Mouse (Mus musculus) neural tube, embryonic 14.5 days (tissue): ENCODE measurements at regions not wholly inside any gene's neighbourhood (a gene's known extent, or its start where the extent isn't known, plus 50 kb on each side); places are given as distances from the start of the nearest gene placed in this dataset.

Experiments
- ATAC-seq: fragments of 200-750 bp; cut with Nextera tagmentation; 2 replicates; pipeline ENCODE4 v1.8.0; 2017; ENCODE audit warnings: low read depth, mild to moderate bottlenecking, moderate TSS enrichment, moderate library complexity
- H3K27ac ChIP-seq: fragments of 300-500 bp; sonication (generic); 2 replicates; pipeline ENCODE4 v1.5.1; 2014; ENCODE audit warnings: low read depth, mild to moderate bottlenecking, control low read depth, low read length, moderate library complexity, mixed read lengths
- H3K27me3 ChIP-seq: fragments of 300-500 bp; sonication (generic); 2 replicates; pipeline ENCODE4 v1.6.1; 2014; ENCODE audit warnings: low read length; ENCODE audit not compliant: control insufficient read depth, insufficient read depth
- H3K36me3 ChIP-seq: fragments of 300-500 bp; sonication (generic); 2 replicates; pipeline ENCODE4 v1.6.1; 2014; ENCODE audit warnings: low read length, mixed read lengths; ENCODE audit not compliant: control insufficient read depth, insufficient read depth
- H3K4me1 ChIP-seq: fragments of 300-500 bp; sonication (generic); 2 replicates; pipeline ENCODE4 v1.6.1; 2014; ENCODE audit warnings: low read length; ENCODE audit not compliant: control insufficient read depth, insufficient read depth
- H3K4me2 ChIP-seq: fragments of 300-500 bp; sonication (generic); 2 replicates; pipeline ENCODE4 v1.6.1; 2014; ENCODE audit warnings: mild to moderate bottlenecking, low read depth, low read length, control low read depth
- H3K4me3 ChIP-seq: fragments of 300-500 bp; sonication (generic); 2 replicates; pipeline ENCODE4 v1.5.1; 2014; ENCODE audit warnings: low read depth, low read length, control low read depth, mixed read lengths
- H3K9ac ChIP-seq: fragments of 300-500 bp; sonication (generic); replicated peaks from 2 replicates; pipeline ENCODE4 v1.6.1; 2014; ENCODE audit warnings: low read depth, mild to moderate bottlenecking, control low read depth, low read length, mixed read lengths
- H3K9me3 ChIP-seq: fragments of 300-500 bp; sonication (generic); 2 replicates; pipeline ENCODE4 v1.6.1; 2016; ENCODE audit warnings: low read length; ENCODE audit not compliant: control insufficient read depth
- WGBS: fragments of 180-500 bp; shearing (Covaris S2); extraction: QIAGEN DNeasy Blood & Tissue Kit; methylation state at CpG from one replicate; pipeline ENCODE4 v1.1.7; 2014; 5-methylcytosine and 5-hydroxymethylcytosine counted together

DNA sequence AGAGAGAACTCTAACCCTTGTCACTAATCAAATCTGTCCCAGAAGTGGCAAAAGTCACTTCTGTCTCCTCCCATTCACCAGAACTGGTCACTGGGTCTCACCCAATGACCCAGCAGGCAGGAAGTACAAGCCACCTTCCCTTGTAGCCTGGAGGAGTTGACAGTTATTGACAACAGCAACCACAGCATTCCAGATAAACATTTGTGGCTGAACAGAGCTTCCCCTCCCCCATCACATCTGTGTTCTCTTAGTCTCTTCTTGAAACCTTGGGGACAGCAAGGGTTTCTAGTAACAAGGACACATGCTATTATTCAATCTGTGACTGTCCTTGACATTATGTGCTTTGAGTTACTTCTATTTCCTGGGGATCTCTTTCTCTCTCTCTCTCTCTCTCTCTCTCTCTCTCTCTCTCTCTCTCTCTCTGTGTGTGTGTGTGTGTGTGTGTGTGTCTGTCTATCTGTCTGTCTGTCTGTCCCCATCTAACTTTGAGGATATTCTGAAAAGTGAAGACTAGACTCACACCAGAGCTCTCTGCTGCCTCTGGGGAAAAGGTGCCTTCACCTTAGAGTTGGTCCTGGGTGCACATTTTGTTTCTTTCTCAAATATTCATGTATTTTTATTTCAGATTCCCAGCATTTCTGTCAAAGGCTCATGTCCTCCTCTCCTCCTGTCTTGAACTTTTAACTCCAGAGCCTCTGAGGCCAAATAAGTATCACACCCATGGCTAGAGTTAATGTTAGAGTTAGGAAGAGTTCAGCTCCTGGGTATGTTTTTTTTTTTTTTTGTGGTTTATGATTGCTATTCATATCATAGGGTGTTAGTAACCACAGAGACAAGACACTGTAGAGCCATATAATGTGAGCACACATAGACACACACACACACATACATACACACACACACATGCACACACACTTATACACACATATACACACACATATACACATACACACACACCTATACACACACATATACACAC lies 65.4 kb upstream of the Tut7 start:
- Histone ChIP-seq H3K4me1 (peaks cover 8% of the 10 kb centered on the region; the same call in 1 of the 2 replicates), H3K4me3 (no peak overlapping the region), H3K36me3 (no peaks in the 10 kb centered on the region), H3K4me2 (no peak overlapping the region), H3K27me3 (no peaks in the 10 kb centered on the region), H3K9ac (no peak overlapping the region), H3K27ac (no peak overlapping the region), H3K9me3 (no peaks in the 10 kb centered on the region)
- ATAC-seq: no peak

DNA sequence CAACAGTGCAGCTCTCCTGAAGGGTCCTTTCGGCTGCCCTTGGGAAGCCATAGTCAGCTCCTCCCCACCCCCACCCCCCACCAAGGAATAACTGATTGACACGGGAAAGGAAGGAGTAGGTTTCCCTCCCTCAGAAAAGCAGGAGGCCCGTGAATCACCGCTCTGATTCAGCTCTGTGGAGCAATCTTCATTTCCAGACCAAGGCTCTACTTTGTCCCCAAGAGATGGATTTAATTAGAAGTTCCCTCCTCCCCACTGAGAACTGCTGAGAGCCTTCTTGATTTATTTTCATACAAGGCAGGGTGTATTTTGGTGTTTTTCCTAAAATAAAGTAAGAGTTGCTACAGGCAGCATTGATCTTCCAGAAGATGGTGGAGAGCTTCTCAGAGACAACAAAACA lies 64.4 kb upstream of the Tut7 start:
- H3K9me3 ChIP-seq: no peaks in the 10 kb centered on the region
- H3K4me2 ChIP-seq: no peak overlapping the region
- WGBS: 84% methylated on average over 4 of the region's 4 CpGs
- no peak for ATAC-seq
- no peaks in the 10 kb centered on the region for H3K36me3 ChIP-seq
- no peaks in the 10 kb centered on the region for H3K27me3 ChIP-seq
- H3K4me3 ChIP-seq: no peak overlapping the region
- H3K9ac ChIP-seq: no peak overlapping the region
- peaks cover 8% of the 10 kb centered on the region; the same call in 1 of the 2 replicates for H3K4me1 ChIP-seq
- H3K27ac ChIP-seq: no peak overlapping the region

DNA sequence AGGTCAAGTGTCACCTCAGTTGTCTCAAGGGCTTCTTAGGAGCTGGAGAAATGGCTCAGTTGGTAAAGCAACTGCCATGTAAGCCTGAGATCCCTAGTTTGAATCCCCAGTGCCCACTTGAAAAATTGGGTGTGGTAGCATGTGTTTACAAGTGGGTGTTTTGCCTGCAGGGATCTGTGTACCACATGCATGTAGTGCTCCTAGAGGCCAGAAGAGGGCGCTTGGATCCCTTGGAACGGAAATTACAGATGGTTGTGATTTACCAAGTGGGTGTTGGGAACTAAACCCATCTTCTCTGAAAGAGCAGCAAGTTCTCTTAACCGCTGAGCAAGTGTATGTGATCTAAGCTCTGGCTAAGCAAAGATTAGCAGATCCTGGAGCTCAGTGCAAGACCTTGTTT lies 63.6 kb upstream of the Tut7 start:
- Histone ChIP-seq H3K9me3 (no peaks in the 10 kb centered on the region), H3K9ac (no peak overlapping the region), H3K4me1 (peaks cover 4% of the 10 kb centered on the region; the same call in 1 of the 2 replicates), H3K27ac (no peak overlapping the region), H3K4me3 (no peak overlapping the region), H3K36me3 (no peaks in the 10 kb centered on the region), H3K27me3 (no peaks in the 10 kb centered on the region), H3K4me2 (no peak overlapping the region)
- ATAC-seq: no peak
- WGBS: 63% methylated on average over 3 of the region's 3 CpGs

DNA sequence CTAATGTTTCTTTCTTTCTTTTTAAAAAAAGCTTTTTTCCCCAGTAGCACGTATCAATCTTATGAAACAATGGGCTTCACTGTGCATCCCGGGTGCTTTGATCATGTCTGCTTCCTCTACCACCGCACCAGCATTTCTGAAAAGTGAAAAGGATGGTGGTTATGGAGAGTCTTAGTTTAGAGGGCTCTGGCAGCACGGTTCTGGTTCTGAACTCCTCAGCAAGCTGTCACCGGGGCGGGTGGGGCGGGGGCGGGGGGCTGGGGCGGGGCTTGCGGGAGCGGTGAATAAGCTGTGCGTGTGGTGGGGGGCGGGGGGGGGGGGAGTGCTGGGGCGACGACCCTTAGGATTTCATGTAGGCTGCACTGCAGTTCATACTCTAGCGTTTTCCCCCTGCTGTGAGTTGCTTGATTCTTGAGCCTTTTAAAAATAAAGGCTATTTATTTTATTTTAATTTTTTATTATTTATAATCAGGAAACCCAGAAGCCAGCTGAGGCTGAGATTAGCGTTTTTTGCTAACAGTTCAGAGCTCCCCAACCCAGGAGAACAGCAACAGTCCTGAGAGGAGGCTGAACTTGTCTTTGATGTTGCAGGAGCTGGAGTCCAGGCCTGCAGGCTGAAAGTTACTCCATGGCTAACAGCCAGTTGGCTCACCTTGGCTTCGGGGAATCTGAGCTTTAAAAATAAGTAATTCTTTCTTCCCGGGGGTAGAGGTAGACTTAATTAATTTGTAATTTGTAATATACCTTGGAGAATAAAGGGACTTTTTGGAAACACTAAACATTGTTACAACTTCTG lies 59.2 kb upstream of the Tut7 start:
- Histone ChIP-seq H3K36me3 (no peaks in the 10 kb centered on the region), H3K27ac (no peak overlapping the region), H3K4me1 (peaks cover 4% of the 10 kb centered on the region; the same call in 1 of the 2 replicates), H3K9me3 (no peaks in the 10 kb centered on the region), H3K27me3 (no peaks in the 10 kb centered on the region), H3K9ac (no peak overlapping the region), H3K4me3 (no peak overlapping the region), H3K4me2 (peak overlapping the region; percentile 6; the same call in 1 of the 2 replicates)
- WGBS: 13% methylated on average over 14 of the region's 19 CpGs
- peak; percentile 41 for ATAC-seq

DNA sequence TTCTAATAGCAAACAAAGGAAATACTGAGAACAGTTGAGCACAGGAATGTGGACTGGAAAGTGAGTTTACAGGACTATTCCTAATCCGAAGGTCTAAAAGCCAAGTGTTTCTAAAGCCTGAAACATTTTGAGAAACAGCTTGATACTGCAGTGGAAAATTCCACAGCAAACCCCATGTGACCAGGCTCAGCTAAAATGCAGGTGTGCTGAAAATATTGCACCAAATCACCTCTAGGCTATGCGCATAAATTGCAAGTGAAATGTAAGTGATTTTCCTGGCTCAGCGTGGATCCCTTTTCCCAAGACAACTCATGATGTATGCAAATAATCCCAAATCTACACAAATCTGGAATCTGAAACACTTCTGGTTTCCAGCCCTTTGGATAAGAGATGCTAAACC lies 57.1 kb upstream of the Tut7 start:
- H3K4me3 ChIP-seq: no peak overlapping the region
- no peak overlapping the region for H3K27ac ChIP-seq
- no peaks in the 10 kb centered on the region for H3K9me3 ChIP-seq
- H3K36me3 ChIP-seq: no peaks in the 10 kb centered on the region
- WGBS: 77% methylated on average over 3 of the region's 3 CpGs
- H3K9ac ChIP-seq: no peak overlapping the region
- peaks cover 4% of the 10 kb centered on the region; the same call in 1 of the 2 replicates for H3K4me1 ChIP-seq
- H3K4me2 ChIP-seq: no peak overlapping the region
- ATAC-seq: no peak
- no peaks in the 10 kb centered on the region for H3K27me3 ChIP-seq

DNA sequence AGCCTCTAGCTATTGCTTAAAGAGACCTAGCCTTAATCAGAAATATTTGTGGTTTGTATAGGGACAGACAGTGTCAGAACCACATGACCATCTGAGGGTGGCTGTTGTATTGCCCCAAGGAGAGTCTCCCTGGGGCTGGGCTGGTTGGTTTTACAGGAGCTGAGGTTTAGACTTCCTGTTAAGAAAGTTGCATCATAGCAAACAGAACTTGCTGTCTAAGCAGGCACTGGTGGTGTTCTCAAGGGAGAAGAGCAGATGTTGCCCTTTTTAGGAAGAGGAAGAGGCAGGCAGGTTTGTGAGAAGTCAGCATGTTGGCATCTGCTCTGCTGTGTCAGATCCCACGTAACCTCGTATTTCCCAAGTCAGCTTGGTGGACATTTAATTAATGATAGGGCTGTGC lies 52.7 kb upstream of the Tut7 start:
- no peak overlapping the region for H3K4me2 ChIP-seq
- 50% methylated on average over 2 of the region's 2 CpGs for WGBS
- H3K36me3 ChIP-seq: no peaks in the 10 kb centered on the region
- no peak for ATAC-seq
- H3K9ac ChIP-seq: no peak overlapping the region
- no peak overlapping the region for H3K27ac ChIP-seq
- H3K4me3 ChIP-seq: no peak overlapping the region
- H3K9me3 ChIP-seq: no peaks in the 10 kb centered on the region
- H3K27me3 ChIP-seq: no peaks in the 10 kb centered on the region
- H3K4me1 ChIP-seq: no peaks in the 10 kb centered on the region

DNA sequence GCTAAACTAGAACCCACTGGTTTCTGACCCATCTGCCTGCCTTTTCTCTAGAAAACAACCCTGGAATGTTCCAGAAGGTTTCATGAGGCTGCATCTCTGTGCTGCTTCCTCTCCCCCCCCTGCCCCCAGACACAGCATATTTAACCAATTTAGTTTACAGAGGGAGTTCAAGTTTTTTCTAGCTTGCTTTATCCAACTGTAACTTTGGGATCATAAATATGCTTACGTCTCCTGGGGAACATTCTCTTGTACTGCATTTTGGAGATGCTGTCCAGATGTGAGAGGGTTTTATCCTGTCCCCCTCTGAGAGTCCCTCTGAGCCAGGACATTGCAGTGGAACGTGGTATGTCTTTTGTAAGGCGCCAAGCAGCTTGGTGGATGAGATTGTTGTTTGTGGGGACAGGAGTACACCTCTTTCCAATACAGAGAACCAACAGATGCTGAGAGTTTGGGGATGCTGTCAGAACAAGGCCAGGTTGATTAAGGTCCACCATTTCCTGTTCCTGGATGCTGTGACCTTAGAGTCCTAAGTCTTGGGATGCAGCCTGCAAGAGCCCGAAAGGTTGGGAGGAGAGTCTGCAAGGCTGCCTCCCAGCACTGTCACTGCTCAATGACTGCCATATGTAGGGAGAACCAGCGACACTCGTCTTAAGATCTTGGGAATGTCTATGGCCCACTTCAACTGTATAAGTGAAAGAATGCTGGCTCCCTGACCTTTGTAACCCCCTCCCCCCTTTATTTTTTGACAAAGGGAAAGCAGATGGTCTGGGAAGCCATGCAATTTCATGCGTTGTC lies 51.4 kb upstream of the Tut7 start:
- 55% methylated on average over 7 of the region's 7 CpGs for WGBS
- Histone ChIP-seq H3K4me1 (no peaks in the 10 kb centered on the region), H3K27me3 (no peaks in the 10 kb centered on the region), H3K4me2 (no peak overlapping the region), H3K27ac (no peak overlapping the region), H3K9me3 (no peaks in the 10 kb centered on the region), H3K9ac (no peak overlapping the region), H3K4me3 (no peak overlapping the region), H3K36me3 (no peaks in the 10 kb centered on the region)
- ATAC-seq: no peak
